Mouse (Mus musculus) cerebral cortex, adult 2 months (tissue): ENCODE results near the gene Nxpe5.

Source experiments
- WGBS: fragments of 180-500 bp; shearing (Covaris S2); methylation state at CpG from one replicate; pipeline ENCODE4 v1.1.7; 2018; 5-methylcytosine and 5-hydroxymethylcytosine counted together

Gene Nxpe5

DNA sequence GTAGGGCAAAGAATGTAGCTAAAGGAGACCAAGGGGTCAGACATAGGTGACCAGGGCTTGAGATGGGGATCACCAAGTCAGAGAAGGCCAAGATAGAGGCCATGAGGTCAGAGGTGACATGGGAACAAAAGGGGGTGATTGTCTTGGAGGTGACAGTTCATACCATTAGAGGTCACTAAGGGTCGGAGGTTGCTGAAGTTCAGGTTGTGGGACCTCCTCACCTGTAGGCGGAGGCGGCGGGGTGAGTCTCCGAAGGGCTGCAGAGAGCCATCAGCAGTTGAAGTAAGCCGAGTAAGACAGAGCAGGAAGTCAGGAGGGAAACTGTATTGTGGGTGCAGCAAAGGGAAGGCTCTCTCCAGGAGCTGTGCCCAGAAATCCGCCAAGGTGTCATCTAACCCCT, 52.3 kb downstream of the Nxpe5 start:
- 87% methylated on average over 7 of the region's 7 CpGs for WGBS

GRCm38 (mm10) chr5:138279585-138280424, 54.1 kb downstream of the Nxpe5 start, which contains the start of the genes Gm43720, Gpc2 and Stag3:
Gene Gm43720, minus strand, starts transcription at chr5:138279958.
Gene Gpc2, minus strand, starts transcription at chr5:138280005.
Gene Stag3, plus strand, starts transcription at chr5:138280240.
- under 1% methylated on average over 56 of the region's 56 CpGs for WGBS

DNA sequence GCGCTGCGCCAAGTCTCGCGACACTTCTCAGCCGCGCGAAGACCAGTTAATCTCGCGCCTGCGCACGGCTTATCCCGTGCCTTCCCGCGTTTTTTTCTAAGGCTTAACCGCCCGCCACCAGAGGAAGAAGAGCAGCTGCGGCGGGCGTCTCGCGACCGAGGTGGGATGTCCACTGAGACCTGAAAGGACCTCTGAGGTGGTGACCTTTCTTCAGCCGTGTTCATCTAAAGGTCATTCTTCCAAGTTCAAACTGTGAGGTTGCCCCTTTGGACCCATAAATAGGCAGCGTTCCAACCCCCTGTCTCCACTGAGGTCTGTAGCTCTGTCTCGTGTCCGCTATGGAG, 54.7 kb downstream of the Nxpe5 start:
- WGBS, result 21% methylated on average over 26 of the region's 26 CpGs

- 94% methylated on average over 15 of the region's 15 CpGs for WGBS
Measured at GRCm38 (mm10) chr5:138280829-138281228, 55.1 kb downstream of the Nxpe5 start.

DNA sequence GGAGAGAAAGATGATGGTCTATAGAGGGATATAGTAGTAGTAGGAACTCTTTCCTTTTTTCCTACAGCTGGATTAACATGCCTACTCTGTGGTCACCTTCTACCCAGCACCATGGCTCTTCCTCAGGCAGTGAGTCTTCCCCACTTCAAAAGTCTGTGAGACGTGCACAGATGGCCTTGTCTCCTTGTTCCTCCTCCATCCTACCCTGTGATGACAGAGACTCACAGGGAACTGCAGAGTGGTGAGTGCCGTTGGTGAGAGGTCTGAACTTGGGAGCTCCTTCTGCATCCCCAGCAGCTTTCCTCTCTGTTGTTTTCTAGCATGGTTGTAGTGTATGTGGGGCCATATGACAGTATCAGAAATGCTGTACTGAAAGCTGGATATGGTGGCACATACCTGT, 56.1 kb downstream of the Nxpe5 start:
- WGBS, result 77% methylated on average over 2 of the region's 2 CpGs

DNA sequence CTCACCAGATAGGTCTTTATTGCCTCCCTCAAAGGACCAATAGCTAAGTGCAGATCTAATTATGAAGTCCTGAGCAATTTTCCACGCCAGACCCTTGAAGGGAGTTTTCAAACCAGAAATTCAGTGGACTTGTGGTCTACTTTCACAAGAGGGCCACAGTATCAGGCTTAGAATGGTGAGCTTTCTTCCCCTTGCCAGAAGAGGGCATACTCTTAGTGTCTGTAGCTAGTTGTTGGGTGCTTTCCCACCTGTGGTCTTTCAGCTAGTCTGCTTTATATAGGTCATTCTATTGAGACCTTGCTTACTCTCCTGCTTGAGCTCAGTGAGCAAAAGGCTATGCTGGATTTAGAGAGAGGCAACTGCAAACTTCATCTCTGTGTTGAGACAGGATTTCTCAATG, 57.8 kb downstream of the Nxpe5 start:
- 79% methylated on average over 1 of the region's 1 CpGs for WGBS

DNA sequence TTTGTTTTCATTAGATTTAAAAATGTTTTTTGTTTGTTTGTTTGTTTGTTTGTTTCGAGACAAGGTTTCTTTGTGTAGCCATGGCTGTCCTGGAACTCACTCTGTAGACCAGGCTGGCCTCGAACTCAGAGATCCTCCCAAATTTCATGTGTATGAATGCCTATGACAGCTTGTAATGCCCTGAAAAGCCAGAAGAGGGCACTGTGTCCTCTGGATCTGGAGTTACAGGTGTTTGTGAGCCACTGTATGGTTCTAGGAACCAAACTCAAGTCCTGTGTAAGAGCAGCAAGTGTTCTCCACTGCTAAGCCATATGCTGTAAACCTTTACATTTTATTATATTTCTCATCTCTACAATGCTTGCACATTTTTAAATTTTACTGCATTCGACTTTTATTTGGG, 62.2 kb downstream of the Nxpe5 start:
- 78% methylated on average over 3 of the region's 3 CpGs for WGBS

DNA sequence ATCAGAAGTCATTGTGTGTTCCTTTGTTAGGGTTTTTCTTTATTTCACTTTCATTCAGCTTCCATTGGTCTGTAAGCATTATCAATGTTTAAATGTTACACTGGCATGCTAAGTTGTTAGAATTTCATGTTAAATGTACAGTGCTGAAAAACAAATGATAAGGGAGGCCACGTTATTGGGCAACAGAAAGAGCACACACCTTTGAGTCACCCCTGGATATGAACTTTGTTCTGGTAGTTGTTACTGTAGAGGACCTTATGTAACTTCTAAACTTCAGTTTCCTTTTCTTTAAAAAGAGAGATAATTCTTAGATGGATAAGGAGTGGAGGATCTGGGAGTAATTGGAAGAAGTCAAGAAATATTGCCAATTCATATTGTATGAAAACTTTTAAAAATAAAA, 65.9 kb downstream of the Nxpe5 start:
- WGBS, result 84% methylated on average over 1 of the region's 1 CpGs

DNA sequence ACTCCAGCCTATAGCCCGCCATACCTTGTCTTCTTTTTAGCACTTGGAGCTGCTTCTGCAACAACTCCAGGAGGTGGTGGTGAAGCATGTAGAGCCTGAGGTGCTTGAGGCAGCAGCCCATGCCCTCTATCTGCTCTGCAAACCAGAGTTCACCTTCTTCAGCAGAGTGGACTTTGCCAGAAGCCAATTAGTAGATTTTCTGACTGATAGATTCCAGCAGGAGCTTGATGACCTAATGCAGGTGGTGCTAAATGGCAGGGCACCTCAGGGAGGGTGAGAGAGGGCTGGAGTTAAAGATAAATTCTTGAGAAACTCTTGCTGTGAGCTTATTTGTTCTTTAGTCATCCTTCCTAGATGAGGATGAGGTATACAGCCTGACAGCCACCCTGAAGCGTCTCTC, 73.9 kb downstream of the Nxpe5 start:
- 94% methylated on average over 2 of the region's 2 CpGs for WGBS
